Mouse (Mus musculus): ENCODE measurements at regions not wholly inside any gene's neighbourhood (a gene's known extent, or its start where the extent isn't known, plus 50 kb on each side); places are given as distances from the start of the nearest gene placed in this dataset.

DNA sequence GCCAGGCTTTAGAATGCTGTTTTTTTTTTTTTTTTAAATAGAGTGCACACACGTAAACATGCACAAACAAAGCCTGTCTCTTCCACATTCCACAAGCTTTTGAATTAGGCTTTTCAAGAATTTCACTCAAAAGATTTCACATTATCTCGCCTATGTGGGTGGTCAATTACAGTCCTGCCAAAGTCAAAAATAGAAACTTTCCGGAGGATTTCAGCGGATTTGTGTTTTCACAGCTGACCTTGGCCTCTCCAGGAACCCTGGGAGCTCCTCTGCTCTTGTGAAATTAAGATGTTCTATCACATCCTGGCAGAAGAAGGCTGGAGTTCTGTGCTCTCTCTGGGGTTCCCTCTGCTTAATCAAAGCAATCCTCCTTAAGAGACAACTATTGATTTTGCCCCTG is 360.9 kb upstream of the Tenm4 start:
- no peak overlapping the region for H3K9ac ChIP-seq (replicated peaks; ENCODE audit: low read depth, low read length)
- no peak overlapping the region for H3K27ac ChIP-seq (ENCODE audit: low read length)
- 14% methylated on average over 4 of the region's 4 CpGs for WGBS
- H3K36me3 ChIP-seq (ENCODE audit: control insufficient read depth, insufficient read depth, low read length) = no peaks in the 10 kb centered on the region
- H3K4me1 ChIP-seq (ENCODE audit: control insufficient read depth, insufficient read depth, low read length) = no peaks in the 10 kb centered on the region
- H3K4me2 ChIP-seq (replicated peaks; ENCODE audit: low read depth, low read length) = no peak overlapping the region
- no peaks in the 10 kb centered on the region for H3K9me3 ChIP-seq (ENCODE audit: control insufficient read depth, low read depth, low read length)
- no peak overlapping the region for H3K4me3 ChIP-seq (ENCODE audit: low read depth, low read length)
- no peaks in the 10 kb centered on the region for H3K27me3 ChIP-seq (ENCODE audit: control insufficient read depth, insufficient read depth, low read length)
- ATAC-seq (ENCODE audit: insufficient number of reproducible peaks, insufficient read depth, low FRiP score, low read depth) = no peak

DNA sequence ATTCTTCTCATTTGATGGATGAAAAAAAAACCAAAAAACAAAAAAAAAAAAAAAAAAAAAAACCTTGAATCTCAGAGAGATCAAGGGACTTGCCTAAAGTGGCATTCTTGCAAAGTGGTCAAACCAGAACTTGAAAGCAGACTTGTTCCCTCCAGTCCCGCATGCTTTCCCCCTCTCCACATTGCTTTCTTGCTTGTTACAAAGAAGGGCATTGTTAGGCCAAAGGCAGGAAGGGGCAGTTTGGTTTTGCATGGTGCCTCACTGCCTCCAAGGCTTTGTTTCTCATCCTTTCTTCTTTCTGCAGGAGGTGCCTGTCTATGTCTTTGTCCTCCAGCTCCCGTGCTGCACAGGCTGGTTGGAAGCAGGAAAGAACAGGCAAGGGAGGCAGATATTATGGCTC is 356.2 kb upstream of the Tenm4 start:
- 43% methylated on average over 2 of the region's 2 CpGs for WGBS
- ATAC-seq (ENCODE audit: insufficient number of reproducible peaks, insufficient read depth, low FRiP score, low read depth) = no peak; the same call in 1 of the 2 replicates
- H3K4me2 ChIP-seq (replicated peaks; ENCODE audit: low read depth, low read length) = no peak overlapping the region
- H3K4me3 ChIP-seq (ENCODE audit: low read depth, low read length) = no peak overlapping the region
- H3K4me1 ChIP-seq (ENCODE audit: control insufficient read depth, insufficient read depth, low read length) = no peaks in the 10 kb centered on the region
- H3K27ac ChIP-seq (ENCODE audit: low read length) = no peak overlapping the region
- H3K9ac ChIP-seq (replicated peaks; ENCODE audit: low read depth, low read length) = no peak overlapping the region
- H3K27me3 ChIP-seq (ENCODE audit: control insufficient read depth, insufficient read depth, low read length) = no peaks in the 10 kb centered on the region
- no peaks in the 10 kb centered on the region for H3K9me3 ChIP-seq (ENCODE audit: control insufficient read depth, low read depth, low read length)
- no peaks in the 10 kb centered on the region for H3K36me3 ChIP-seq (ENCODE audit: control insufficient read depth, insufficient read depth, low read length)

DNA sequence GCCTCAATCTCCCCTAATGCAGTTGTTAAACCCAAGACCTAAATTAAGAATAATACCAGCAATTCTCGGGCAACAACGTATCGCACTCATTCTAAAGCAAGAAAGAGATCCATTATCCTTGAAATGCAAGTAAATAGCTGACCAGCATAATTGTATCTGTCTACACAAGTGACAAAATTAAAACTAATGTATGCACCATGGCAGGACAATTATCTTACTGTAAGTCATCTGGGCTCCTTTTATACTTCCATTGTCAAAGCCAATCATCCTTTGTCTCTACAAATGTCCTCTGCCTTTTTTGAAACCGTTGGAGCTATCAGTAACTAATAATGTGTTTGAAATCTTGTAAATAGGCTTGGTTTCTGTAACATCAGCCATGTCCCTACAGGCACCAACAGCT is 347.5 kb upstream of the Tenm4 start:
- H3K27ac ChIP-seq (ENCODE audit: low read length) = no peak overlapping the region
- no peak overlapping the region for H3K9ac ChIP-seq (replicated peaks; ENCODE audit: low read depth, low read length)
- no peak overlapping the region for H3K4me3 ChIP-seq (ENCODE audit: low read depth, low read length)
- no peaks in the 10 kb centered on the region for H3K4me1 ChIP-seq (ENCODE audit: control insufficient read depth, insufficient read depth, low read length)
- no peak overlapping the region for H3K4me2 ChIP-seq (replicated peaks; ENCODE audit: low read depth, low read length)
- H3K9me3 ChIP-seq (ENCODE audit: control insufficient read depth, low read depth, low read length) = no peaks in the 10 kb centered on the region
- WGBS = 88% methylated on average over 4 of the region's 4 CpGs
- no peak for ATAC-seq (ENCODE audit: insufficient number of reproducible peaks, insufficient read depth, low FRiP score, low read depth)
- no peaks in the 10 kb centered on the region for H3K36me3 ChIP-seq (ENCODE audit: control insufficient read depth, insufficient read depth, low read length)
- H3K27me3 ChIP-seq (ENCODE audit: control insufficient read depth, insufficient read depth, low read length) = no peaks in the 10 kb centered on the region

- no peaks in the 10 kb centered on the region for H3K27me3 ChIP-seq (ENCODE audit: control insufficient read depth, insufficient read depth, low read length)
- 92% methylated on average over 4 of the region's 4 CpGs for WGBS
- H3K9me3 ChIP-seq (ENCODE audit: control insufficient read depth, low read depth, low read length) = no peaks in the 10 kb centered on the region
- no peaks in the 10 kb centered on the region for H3K36me3 ChIP-seq (ENCODE audit: control insufficient read depth, insufficient read depth, low read length)
- no peak overlapping the region for H3K9ac ChIP-seq (replicated peaks; ENCODE audit: low read depth, low read length)
- H3K4me2 ChIP-seq (replicated peaks; ENCODE audit: low read depth, low read length) = no peak overlapping the region
- ATAC-seq (ENCODE audit: insufficient number of reproducible peaks, insufficient read depth, low FRiP score, low read depth) = no peak
- H3K27ac ChIP-seq (ENCODE audit: low read length) = no peak overlapping the region
- H3K4me1 ChIP-seq (ENCODE audit: control insufficient read depth, insufficient read depth, low read length) = no peaks in the 10 kb centered on the region
- H3K4me3 ChIP-seq (ENCODE audit: low read depth, low read length) = no peak overlapping the region
Measured at GRCm38 (mm10) chr7:95829889-95830288, 341.2 kb upstream of the Tenm4 start.

- H3K9me3 ChIP-seq (ENCODE audit: control insufficient read depth, low read depth, low read length) = no peaks in the 10 kb centered on the region
- H3K9ac ChIP-seq (replicated peaks; ENCODE audit: low read depth, low read length) = no peak overlapping the region
- H3K27ac ChIP-seq (ENCODE audit: low read length) = no peak overlapping the region
- H3K4me2 ChIP-seq (replicated peaks; ENCODE audit: low read depth, low read length) = no peak overlapping the region
- no peaks in the 10 kb centered on the region for H3K4me1 ChIP-seq (ENCODE audit: control insufficient read depth, insufficient read depth, low read length)
- no peak overlapping the region for H3K4me3 ChIP-seq (ENCODE audit: low read depth, low read length)
- H3K27me3 ChIP-seq (ENCODE audit: control insufficient read depth, insufficient read depth, low read length) = no peaks in the 10 kb centered on the region
- WGBS = 91% methylated on average over 10 of the region's 10 CpGs
- ATAC-seq (ENCODE audit: insufficient number of reproducible peaks, insufficient read depth, low FRiP score, low read depth) = no peak
- no peaks in the 10 kb centered on the region for H3K36me3 ChIP-seq (ENCODE audit: control insufficient read depth, insufficient read depth, low read length)
Measured at GRCm38 (mm10) chr7:95834236-95834919, 336.7 kb upstream of the Tenm4 start.

- ATAC-seq (ENCODE audit: insufficient number of reproducible peaks, insufficient read depth, low FRiP score, low read depth) = no peak
- WGBS = 71% methylated on average over 2 of the region's 2 CpGs
- H3K27me3 ChIP-seq (ENCODE audit: control insufficient read depth, insufficient read depth, low read length) = no peaks in the 10 kb centered on the region
- no peak overlapping the region for H3K4me3 ChIP-seq (ENCODE audit: low read depth, low read length)
- no peak overlapping the region for H3K4me2 ChIP-seq (replicated peaks; ENCODE audit: low read depth, low read length)
- H3K9ac ChIP-seq (replicated peaks; ENCODE audit: low read depth, low read length) = no peak overlapping the region
- no peaks in the 10 kb centered on the region for H3K4me1 ChIP-seq (ENCODE audit: control insufficient read depth, insufficient read depth, low read length)
- H3K36me3 ChIP-seq (ENCODE audit: control insufficient read depth, insufficient read depth, low read length) = no peaks in the 10 kb centered on the region
- no peak overlapping the region for H3K27ac ChIP-seq (ENCODE audit: low read length)
- H3K9me3 ChIP-seq (ENCODE audit: control insufficient read depth, low read depth, low read length) = no peaks in the 10 kb centered on the region
Measured at GRCm38 (mm10) chr7:95840476-95840875, 330.6 kb upstream of the Tenm4 start.

- Histone ChIP-seq H3K4me3 (ENCODE audit: low read depth, low read length) (no peak overlapping the region), H3K9ac (replicated peaks; ENCODE audit: low read depth, low read length) (no peak overlapping the region), H3K36me3 (ENCODE audit: control insufficient read depth, insufficient read depth, low read length) (no peaks in the 10 kb centered on the region), H3K4me1 (ENCODE audit: control insufficient read depth, insufficient read depth, low read length) (no peaks in the 10 kb centered on the region), H3K27me3 (ENCODE audit: control insufficient read depth, insufficient read depth, low read length) (no peaks in the 10 kb centered on the region), H3K4me2 (replicated peaks; ENCODE audit: low read depth, low read length) (no peak overlapping the region), H3K27ac (ENCODE audit: low read length) (no peak overlapping the region), H3K9me3 (ENCODE audit: control insufficient read depth, low read depth, low read length) (no peaks in the 10 kb centered on the region)
- 73% methylated on average over 2 of the region's 2 CpGs for WGBS
- no peak for ATAC-seq (ENCODE audit: insufficient number of reproducible peaks, insufficient read depth, low FRiP score, low read depth)
Measured at GRCm38 (mm10) chr7:95849874-95850273, 321.2 kb upstream of the Tenm4 start.

GRCm38 (mm10) chr7:95852630-95853029 is 318.4 kb upstream of the Tenm4 start:
- Histone ChIP-seq H3K36me3 (ENCODE audit: control insufficient read depth, insufficient read depth, low read length) (no peaks in the 10 kb centered on the region), H3K4me2 (replicated peaks; ENCODE audit: low read depth, low read length) (no peak overlapping the region), H3K9me3 (ENCODE audit: control insufficient read depth, low read depth, low read length) (no peaks in the 10 kb centered on the region), H3K4me3 (ENCODE audit: low read depth, low read length) (no peak overlapping the region), H3K4me1 (ENCODE audit: control insufficient read depth, insufficient read depth, low read length) (no peaks in the 10 kb centered on the region), H3K9ac (replicated peaks; ENCODE audit: low read depth, low read length) (no peak overlapping the region), H3K27me3 (ENCODE audit: control insufficient read depth, insufficient read depth, low read length) (no peaks in the 10 kb centered on the region), H3K27ac (ENCODE audit: low read length) (no peak overlapping the region)
- 57% methylated on average over 6 of the region's 6 CpGs for WGBS
- no peak for ATAC-seq (ENCODE audit: insufficient number of reproducible peaks, insufficient read depth, low FRiP score, low read depth)

- H3K9me3 ChIP-seq (ENCODE audit: control insufficient read depth, low read depth, low read length) = no peaks in the 10 kb centered on the region
- H3K36me3 ChIP-seq (ENCODE audit: control insufficient read depth, insufficient read depth, low read length) = no peaks in the 10 kb centered on the region
- H3K4me2 ChIP-seq (replicated peaks; ENCODE audit: low read depth, low read length) = no peak overlapping the region
- ATAC-seq (ENCODE audit: insufficient number of reproducible peaks, insufficient read depth, low FRiP score, low read depth) = peak; percentile 90
- H3K4me1 ChIP-seq (ENCODE audit: control insufficient read depth, insufficient read depth, low read length) = no peaks in the 10 kb centered on the region
- no peak overlapping the region for H3K9ac ChIP-seq (replicated peaks; ENCODE audit: low read depth, low read length)
- WGBS = 65% methylated on average over 6 of the region's 6 CpGs
- H3K4me3 ChIP-seq (ENCODE audit: low read depth, low read length) = no peak overlapping the region
- H3K27me3 ChIP-seq (ENCODE audit: control insufficient read depth, insufficient read depth, low read length) = no peaks in the 10 kb centered on the region
- H3K27ac ChIP-seq (ENCODE audit: low read length) = no peak overlapping the region
Measured at GRCm38 (mm10) chr7:95853225-95853812, 317.7 kb upstream of the Tenm4 start.
